Mouse (Mus musculus) kidney, postnatal 10 days (tissue): Measurements from ENCODE around the gene Zfp580.
"Not testable (repeated sequence)": the region's sequence is repeated elsewhere in the genome, so short reads cannot be mapped to it uniquely, and the experiment has no call there.

Experiments used
- DNase-seq: peaks from one replicate; pipeline ENCODE4 v3.0.0; 2021; ENCODE audit warnings: mixed read lengths

Gene Zfp580

DNA sequence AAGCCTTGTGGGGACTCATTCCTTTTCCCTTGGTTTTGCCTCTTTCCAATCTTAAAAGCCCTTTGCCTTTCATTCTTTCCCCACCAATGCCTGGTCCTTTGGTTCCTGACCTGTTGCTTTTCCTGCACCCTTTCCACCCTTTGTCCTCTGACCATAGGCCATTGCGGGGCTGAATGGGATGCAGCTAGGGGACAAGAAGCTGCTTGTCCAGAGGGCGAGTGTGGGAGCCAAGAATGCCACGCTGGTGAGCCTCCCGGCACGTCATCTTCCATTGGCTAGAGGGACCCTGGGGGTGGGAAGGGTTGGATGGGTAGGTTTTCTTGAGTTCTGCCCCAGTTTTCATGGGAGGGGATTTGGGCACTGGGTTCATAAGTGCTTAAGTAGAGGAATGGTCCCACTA is 23.6 kb downstream of the Zfp580 start:
- DNase-seq = no peak

DNA sequence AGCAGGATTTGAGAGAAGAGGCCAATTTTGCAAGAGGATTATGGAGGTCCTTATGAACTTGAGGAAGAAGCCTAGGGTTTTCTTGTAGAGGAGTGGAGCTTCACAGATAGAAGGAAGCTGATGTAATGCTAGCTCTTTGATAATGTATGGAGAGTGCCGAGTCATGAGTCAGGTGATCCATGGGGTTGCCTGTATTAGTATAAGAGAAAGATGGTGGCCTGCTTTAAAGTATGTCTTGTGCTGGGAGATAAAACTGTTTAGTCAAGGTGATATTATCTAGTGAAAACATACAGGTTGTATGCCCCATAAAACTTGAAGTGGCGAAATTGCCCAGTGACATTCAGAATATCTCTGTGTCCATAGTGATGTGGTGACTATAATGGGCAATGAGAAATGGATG is 25.6 kb downstream of the Zfp580 start:
- DNase-seq = no peak

DNA sequence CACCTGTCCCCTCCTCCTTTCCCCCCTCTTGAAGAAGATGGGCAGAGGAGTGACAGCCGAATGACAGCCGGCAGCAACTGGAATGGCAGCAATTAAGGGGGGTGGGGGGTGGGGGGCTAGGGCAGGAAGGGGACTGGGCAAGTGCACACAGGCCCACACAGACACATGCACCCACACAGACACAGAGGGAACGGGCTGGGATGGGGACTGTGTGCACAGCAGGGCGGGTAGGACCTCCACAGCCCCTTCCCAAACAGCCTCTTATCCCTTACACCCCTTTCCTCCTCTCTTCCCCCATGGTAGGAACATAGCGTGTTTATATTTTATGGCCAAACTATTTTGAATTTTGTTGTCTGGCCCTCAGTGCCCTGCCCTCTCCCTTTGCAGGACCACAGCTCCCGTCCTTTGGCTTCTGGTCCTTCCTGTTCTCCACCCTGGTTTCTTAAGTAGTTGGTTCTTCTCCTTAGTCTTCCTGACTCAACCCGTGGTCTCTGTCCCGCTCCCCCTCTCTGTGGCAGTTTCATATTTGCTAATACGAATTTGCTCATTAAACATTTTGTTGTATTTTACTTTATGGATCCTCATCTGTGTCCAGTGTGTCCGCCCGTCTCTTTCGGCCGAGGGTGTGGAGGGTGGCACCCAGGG is 28.1 kb downstream of the Zfp580 start:
- DNase-seq = not testable (repeated sequence)

DNA sequence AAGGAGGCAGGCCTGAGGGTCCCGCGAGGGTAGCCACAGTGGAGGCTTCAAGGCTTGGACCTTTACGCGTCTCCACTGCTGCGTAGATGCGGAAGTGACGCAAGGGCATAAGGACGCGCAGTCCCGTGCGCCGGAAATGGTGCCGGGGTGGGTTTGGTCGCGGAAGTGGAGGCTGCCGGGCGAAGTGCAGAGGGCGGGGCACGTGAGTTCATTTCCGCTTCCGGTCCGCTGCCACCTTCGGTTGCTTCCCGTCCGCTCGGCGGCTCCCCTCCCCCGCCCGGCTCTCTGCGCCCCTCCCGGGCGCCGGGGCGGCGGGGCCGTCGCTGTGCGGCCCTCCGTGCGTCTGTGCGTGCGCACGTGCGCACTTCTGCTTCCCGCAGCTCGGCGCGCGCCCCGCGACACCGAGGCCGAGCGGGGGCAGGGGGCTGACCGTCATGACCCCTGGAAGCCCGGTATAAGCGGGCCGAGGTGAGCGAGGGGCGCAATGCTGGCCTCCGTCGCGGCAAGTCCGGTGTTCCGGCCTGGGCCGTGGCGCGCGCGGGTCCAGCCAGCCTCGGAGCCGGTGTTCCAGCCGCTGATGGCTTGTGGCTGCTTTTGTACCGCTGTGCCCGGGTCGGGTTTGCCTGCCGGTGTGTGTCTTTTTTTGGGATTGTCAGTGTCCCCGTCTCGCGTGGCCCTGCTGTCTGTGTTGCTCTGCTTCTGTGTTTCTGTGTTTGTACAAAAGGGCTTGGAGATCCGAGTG is 28.8 kb downstream of the Zfp580 start, which contains the start of gene Epn1:
Gene Epn1 (plus strand): TSS at position 226 of the 742 bp plus-strand sequence.
- peak; percentile 99 for DNase-seq

DNA sequence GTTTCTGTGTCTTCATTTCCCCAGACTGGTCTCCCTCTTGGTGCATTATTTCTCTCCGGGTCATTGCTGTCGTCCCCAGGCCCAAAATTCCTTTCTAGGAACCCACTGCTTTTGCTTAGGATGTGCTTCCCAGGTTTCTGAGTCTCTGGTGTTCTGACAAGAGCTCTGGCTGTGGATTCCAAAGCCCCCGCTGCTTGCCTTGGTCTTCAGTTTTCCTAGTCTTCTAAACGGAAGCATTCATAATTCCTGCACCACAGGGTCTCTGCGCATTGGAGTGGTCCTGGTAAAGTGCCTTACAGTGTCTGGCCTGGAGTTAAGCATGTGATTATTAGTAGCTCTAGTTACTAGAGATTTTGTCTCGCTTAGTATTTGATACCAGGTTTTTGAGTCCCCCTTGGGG is 29.5 kb downstream of the Zfp580 start:
- DNase-seq = no peak

DNA sequence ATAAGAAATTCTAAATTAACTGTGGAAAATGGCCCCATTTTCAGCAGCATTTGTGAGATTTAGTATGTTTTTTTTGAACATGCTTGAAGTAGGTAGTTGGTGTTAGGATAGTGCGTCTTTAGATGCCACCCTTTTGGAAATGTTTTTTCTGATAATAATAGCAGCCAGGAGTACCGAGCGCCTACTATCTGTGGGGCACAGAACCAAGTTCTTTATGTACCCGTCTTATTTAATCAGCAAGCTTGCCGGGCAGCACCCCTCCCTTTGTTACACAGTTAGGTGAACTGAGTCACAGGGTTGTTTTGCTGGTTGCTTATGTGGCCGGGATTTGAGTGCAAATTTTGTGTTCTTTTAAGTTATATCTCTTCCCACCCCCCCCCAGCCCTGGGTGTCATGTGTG is 29.9 kb downstream of the Zfp580 start:
- DNase-seq = no peak

DNA sequence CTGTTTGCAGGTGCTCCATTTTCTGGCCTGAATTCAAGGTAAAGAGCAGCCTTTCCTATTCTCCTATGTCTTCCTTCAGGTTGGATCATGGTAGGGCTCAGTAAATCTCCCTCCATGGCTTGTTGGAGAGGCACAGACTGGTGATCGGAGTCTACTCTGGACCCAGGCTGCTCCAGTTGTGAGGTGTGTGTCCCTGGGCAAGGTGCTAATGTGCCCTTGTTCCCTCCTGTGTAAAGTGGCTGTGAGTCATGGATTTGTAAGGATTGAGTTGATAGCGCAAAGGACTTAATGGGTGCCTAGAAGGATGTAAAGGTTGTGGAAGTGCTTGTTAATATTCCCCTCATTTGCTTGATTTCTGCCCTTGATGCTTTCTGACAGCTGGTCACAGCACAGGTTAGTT is 30.6 kb downstream of the Zfp580 start:
- DNase-seq = no peak

DNA sequence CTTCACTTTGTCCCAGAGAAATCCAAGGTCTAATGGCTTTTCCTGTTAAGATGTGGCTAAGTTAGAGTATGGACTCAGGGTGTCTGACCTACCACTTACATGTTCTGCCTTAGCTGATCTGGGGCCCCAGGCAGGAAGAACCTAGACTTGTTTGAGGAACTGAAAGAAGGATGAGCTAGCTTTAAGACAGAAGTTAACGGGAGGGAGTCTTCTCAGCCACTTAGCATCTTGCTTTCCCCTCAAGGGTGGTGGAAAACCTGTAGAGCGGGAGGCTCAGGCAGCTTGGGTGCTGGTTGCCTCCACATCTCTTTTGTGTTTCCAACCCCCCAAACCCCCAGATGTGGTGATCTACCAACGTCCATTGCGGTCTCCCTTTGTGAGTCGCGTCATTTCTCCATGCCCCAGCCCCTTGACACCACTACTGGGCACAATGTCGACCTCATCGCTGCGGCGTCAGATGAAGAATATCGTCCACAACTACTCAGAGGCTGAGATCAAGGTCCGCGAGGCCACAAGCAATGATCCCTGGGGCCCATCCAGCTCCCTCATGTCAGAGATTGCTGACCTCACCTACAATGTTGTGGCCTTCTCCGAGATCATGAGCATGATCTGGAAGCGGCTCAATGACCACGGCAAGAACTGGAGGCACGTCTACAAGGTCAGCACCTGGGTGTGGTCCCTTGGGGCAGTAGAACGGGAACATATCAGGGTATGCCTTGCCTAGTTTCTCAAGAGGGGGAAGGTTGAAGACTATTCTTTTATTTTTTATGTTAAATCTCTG is 32.2 kb downstream of the Zfp580 start:
- DNase-seq = no peak

DNA sequence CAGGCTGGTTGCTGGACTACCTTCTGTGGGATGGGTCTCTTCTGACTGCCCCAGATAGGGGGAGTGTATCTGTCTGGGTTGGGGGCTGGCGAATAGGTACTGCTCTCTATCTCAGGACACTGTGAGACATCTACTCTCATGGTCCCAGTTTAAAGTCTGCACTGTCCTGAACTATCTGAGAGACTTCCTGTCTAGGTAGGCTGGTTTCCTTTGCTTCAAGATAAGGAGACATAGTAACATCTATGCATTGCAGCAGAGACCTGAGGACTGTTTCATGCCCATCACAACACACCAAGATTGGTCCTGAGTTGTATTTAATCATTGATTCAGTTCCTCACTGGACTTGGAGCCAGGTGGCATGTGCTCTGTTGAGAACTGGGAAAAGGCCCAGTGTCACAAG is 34.2 kb downstream of the Zfp580 start:
- no peak for DNase-seq

DNA sequence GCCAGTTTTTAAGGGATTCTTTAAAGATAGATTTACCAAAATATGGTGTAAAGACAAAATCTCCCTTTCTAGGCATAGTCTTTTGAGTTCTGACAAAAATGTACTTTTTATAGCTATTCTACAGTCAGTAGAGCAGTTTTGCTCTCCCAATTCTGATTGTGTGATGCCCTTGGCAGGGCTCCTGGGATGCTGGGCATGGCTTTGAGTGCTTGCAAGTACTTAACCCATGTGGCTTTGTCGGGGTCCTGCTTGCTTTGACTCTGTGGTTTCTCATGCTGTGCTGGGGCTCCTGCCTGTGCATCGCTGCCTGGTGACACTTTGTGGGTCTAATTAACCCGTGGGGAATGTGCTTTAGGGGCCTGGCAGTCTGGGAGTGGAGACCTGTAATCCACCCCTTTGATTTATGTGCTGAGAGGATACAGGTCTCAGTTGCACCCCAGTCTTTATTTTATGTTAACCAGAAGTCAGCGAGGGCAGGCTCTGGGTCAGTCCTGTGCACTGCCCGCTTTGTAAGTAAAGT is 35.6 kb downstream of the Zfp580 start:
- DNase-seq = no peak

DNA sequence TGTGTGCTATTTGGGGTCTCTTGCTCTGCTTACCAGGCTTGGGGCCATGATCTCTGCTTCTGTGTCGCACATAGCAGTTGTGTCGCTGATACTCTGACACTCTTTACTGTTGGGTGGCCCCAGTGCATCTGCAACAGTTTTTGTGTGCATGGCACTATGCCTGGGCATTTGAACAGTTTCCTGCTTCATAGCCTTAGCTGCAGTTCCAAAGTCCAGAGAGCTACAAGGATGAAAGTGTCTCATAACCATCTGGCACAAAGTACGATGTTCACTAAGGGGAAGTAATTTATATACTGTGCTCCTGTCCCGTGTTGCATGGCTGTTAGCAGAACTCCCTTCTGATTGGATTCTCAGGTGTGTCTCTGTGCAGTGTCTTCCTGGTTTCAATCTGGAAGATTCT is 36.5 kb downstream of the Zfp580 start:
- DNase-seq = no peak

DNA sequence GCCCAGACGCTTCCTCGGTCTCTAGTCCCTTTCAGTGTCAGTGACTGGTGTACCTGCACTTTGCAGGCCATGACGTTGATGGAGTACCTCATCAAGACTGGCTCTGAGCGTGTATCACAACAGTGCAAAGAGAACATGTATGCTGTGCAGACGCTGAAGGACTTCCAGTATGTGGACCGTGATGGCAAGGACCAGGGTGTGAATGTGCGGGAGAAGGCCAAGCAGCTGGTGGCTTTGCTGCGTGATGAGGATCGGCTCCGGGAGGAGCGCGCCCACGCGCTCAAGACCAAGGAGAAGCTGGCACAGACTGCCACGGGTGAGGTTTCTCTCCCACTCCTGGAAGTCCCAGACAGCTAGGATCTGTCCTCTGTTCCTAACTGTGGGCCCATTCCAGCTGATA is 38.5 kb downstream of the Zfp580 start:
- DNase-seq = no peak

DNA sequence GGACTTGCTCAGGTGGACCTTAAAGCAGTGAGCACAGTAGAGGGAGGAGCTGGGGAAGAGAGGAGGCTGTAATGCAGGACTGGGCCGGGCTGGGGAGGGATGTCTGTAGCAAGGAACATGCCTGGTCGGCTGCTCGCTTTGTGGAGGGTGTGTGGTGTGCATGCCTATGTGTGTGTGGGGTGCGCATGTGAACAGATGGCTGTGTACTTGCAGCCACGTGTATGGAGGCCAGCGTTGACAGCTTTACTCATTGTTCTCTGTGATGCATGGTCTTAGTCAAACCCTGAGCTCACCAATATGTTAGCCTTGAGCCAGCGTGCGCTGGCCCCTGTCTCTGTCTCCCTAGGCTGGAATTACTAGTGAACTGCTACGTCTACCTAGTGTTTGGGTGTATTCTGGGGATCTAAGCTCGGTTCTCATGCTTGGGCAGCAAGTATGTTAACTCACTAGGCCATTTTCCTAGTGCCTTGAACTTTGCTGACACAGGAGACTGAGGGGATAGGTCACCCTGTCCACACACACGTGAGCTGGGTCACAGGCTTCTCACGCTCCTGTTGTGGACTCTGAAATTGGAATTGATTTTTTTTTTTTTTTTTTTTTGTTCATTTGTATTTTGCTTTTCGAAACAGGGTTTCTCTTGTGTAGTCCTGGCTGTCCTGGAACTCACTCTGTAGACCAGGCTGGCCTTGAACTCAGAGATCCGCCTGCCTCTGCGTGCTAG is 39.8 kb downstream of the Zfp580 start:
- no peak for DNase-seq

DNA sequence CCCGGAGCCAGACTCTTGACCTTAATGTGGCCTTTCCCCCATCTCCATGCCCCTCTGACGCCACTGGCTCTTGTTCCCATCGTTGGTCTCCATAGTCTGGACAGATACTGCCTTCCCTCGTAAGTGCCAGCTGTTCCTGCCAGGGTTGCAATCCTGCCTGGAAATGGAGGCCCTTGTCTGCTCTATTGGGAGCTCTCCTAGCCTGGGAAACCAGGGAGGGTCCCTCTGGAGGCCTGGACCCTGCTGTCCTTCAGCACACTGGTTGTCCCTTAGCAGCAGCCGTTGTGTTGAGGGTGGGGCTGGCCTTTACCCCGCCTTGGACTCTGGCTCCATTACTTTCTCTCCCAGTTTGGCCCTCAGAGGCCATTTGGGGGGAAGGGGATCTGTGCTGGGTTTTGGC is 41.0 kb downstream of the Zfp580 start:
- no peak for DNase-seq

DNA sequence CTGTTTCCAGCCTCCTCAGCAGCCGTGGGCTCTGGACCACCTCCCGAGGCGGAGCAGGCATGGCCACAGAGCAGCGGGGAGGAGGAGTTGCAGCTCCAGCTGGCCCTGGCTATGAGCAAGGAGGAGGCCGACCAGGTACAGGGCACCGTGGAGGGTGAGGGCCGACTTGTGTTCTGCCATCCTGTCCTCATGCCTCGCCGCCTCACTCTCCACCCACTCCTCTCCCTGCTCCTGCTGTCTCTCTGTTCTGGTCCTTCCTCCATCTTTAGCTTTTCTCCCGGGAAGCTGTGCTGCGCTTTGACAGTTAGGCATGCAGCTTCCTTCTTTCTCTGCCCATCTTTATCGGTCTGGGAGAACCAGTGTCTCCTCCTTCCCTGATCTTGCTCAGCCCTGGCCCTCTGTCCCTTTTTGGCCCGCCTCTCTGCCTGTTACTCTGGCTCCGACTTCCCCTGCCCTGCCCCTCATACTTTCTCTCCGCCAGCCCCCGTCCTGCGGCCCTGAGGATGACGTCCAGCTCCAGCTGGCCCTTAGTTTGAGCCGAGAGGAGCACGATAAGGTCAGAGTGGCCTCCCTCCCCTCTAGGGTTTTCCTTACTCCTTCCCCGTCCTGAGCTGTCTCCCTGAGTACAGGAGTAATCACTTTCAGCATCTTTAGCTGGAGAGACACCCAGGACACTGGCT is 41.6 kb downstream of the Zfp580 start:
- peak; percentile 66 for DNase-seq

DNA sequence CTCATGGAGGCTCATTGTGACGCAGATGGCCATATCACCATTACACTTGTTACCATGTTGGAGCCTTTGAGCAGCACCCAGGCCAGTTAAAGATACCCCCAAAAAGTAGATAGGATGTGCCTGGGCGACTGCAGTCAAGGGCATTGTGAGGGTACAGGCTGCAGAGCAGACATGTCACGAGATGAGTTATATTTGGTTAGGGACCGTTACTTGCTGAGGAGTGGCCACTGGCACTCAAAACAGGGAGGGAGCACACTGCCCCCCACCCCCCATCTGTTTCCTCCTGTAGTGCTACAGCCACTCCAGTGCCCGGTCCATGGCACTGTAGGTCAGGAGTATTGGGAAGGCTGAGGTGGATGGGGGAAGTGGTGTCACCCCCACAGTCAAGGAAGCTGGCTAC is 47.4 kb downstream of the Zfp580 start:
- no peak for DNase-seq

DNA sequence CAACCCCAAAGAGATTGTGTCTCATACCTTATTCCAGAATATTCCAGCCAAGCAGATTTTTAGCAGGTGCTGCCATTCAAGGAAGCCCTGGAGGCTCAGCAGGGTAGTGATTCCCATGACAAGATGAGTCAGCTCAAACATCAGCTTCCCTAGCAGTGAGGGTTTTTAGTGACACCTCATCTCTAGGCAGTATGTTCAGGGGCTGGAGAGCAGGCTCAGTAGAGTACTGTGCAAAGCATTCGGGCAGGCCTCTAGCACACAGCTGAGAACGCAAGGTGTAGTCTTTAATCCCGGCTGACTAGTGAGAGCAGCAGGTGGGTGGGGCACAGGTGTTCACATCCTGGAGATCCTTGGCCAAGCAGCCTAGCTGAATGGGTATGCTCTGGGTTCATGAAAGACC is 48.5 kb downstream of the Zfp580 start:
- no peak for DNase-seq

DNA sequence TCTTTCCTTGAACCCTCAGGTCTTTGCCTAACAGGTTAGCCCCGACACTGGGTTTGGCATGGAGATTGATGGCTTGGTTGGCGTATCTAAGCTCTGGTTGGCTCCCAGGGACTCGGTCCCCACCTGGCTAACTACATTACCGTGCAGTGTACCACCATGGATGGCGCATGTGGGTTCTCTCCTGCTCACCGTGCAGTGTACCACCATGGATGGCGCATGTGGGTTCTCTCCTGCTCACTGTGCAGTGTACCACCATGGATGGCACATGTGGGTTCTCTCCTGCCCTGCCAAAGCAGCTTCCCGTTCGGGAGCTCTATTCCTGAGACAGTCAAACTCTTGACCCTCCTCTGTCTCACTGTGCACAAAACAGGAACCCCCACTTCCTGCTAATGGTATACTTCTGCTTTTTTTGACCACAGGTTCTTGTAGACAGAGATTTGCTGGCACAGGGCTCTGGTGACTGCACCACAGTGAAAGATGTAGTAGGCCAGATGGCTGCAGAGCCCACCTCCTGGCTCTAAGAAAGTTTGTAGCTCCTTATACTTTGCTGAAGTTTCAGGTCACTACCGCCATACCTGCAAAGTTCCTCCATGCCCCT is 49.8 kb downstream of the Zfp580 start:
- DNase-seq = no peak

DNA sequence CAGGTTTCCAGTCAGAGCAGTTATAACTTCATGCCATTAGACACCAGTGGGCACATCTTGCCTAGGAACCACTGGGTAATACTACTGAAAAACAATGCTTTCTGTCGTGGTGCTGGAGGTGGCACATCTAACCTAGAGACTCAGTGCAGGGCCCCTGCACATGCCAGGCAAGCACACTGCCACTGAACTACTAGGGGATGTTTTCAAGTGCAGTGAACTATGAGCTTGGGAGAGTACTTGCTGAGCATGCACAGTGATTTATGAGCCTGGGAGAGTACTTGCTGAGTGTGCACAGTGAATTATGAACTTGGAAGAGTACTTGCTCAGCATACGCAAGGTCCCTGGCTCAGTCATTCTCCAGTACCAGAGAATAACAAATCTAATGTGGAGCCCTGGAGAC is 51.2 kb downstream of the Zfp580 start:
- no peak for DNase-seq
